Mouse (Mus musculus) cortical plate, adult 2 months (tissue): ENCODE measurements around the gene Xpo5. TPM values are rescaled to one million over a fixed set of nuclear protein-coding genes. Genes with fewer than 3 reads are reported as not detected.
A peak's percentile ranks its signal among the peaks of the same experiment; 100 is the strongest.

ENCODE experiments used
- H3K27ac ChIP-seq: fragments of 200-500 bp; 2 replicates; pipeline ENCODE4 v1.5.1; 2012; ENCODE audit warnings: low read length, control low read depth, inconsistent platforms; ENCODE audit not compliant: insufficient read depth
- H3K4me1 ChIP-seq: fragments of 200-500 bp; 2 replicates; pipeline ENCODE4 v1.6.1; 2011; ENCODE audit warnings: low read length; ENCODE audit not compliant: control insufficient read depth, insufficient read depth
- H3K4me3 ChIP-seq: fragments of 200-500 bp; 2 replicates; pipeline ENCODE4 v1.5.1; 2011; ENCODE audit warnings: mild to moderate bottlenecking, low read length, control low read depth; ENCODE audit not compliant: insufficient read depth
- CTCF ChIP-seq: fragments of 200-500 bp; IDR thresholded peaks from 2 replicates; pipeline ENCODE4 v1.5.1; 2011; ENCODE audit warnings: mild to moderate bottlenecking, control low read depth, low read length; ENCODE audit not compliant: insufficient read depth; ENCODE audit errors: extremely low read depth
- POLR2A ChIP-seq: fragments of 200-500 bp; IDR thresholded peaks from 2 replicates; pipeline ENCODE4 v1.6.1; 2011; ENCODE audit warnings: mild to moderate bottlenecking, low read length, control low read depth; ENCODE audit not compliant: insufficient read depth; ENCODE audit errors: extremely low read depth
- polyA plus RNA-seq: library from polyadenylated mRNA; depleted of rRNA; stranded (reverse); fragments of >200 nt; gene quantifications from 2 replicates; pipeline ENCODE4 v1.2.3, GENCODE M21; 2012; rRNA removed

The Xpo5 gene
- polyA plus RNA-seq: 40.2 and 41.5 TPM in 2 replicates

GRCm38 (mm10) chr17:46202421-46203071 lies at the start of gene Xpo5, which contains the start of gene Polh:
Xpo5 (plus strand) TSS chr17:46202782.
Polh (minus strand) TSS chr17:46202645.
- H3K4me1 ChIP-seq: no peaks in the 10 kb centered on the region; the same call in 1 of the 2 replicates
- TF ChIP-seq POLR2A: peak; percentile 74; the same call in 1 of the 2 replicates
- no peak for TF ChIP-seq CTCF
- no peak within 1 kb of the TSS for H3K27ac ChIP-seq
- peak within 1 kb of the TSS; percentile 97 for H3K4me3 ChIP-seq

- no peaks in the 10 kb centered on the region; the same call in 1 of the 2 replicates for H3K4me1 ChIP-seq
- peak; percentile 94 for TF ChIP-seq POLR2A
- TF ChIP-seq CTCF: no peak
- peak within 1 kb of the TSS; percentile 82 for H3K4me3 ChIP-seq
- no peak within 1 kb of the TSS for H3K27ac ChIP-seq
These were observed 49.5 kb upstream of the Xpo5 start, which contains the start of gene Mad2l1bp for GRCm38 (mm10) chr17:46152847-46153782. Mad2l1bp (minus strand) TSS chr17:46153553.

- H3K4me3 ChIP-seq: no peak overlapping the region
- no peak overlapping the region for H3K27ac ChIP-seq
- no peaks in the 10 kb centered on the region; the same call in 1 of the 2 replicates for H3K4me1 ChIP-seq
- no peak for TF ChIP-seq POLR2A
These were observed 48.2 kb upstream of the Xpo5 start for GRCm38 (mm10) chr17:46154336-46154735.

GRCm38 (mm10) chr17:46156680-46157079 lies 45.9 kb upstream of the Xpo5 start:
- no peak overlapping the region for H3K27ac ChIP-seq
- H3K4me3 ChIP-seq: no peak overlapping the region
- no peak for TF ChIP-seq CTCF
- H3K4me1 ChIP-seq: peaks cover 2% of the 10 kb centered on the region; the same call in 1 of the 2 replicates

- no peak overlapping the region for H3K27ac ChIP-seq
- TF ChIP-seq POLR2A (no peak), CTCF (no peak)
- no peak overlapping the region for H3K4me3 ChIP-seq
- H3K4me1 ChIP-seq: peaks cover 2% of the 10 kb centered on the region; the same call in 1 of the 2 replicates
These were observed 45.5 kb upstream of the Xpo5 start for GRCm38 (mm10) chr17:46157131-46157530.

GRCm38 (mm10) chr17:46159236-46159635 lies 43.3 kb upstream of the Xpo5 start:
- H3K27ac ChIP-seq: no peak overlapping the region

GRCm38 (mm10) chr17:46160090-46160662 lies 42.4 kb upstream of the Xpo5 start:
- H3K4me3 ChIP-seq: peak overlapping the region; percentile 46
- peaks cover 2% of the 10 kb centered on the region; the same call in 1 of the 2 replicates for H3K4me1 ChIP-seq
- H3K27ac ChIP-seq: peak overlapping the region; percentile 79
- TF ChIP-seq POLR2A (peak; percentile 58; the same call in 1 of the 2 replicates), CTCF (no peak)

More at GRCm38 (mm10) chr17:46159236-46159635, 43.3 kb upstream of the Xpo5 start:
- Histone ChIP-seq H3K4me1 (peaks cover 2% of the 10 kb centered on the region; the same call in 1 of the 2 replicates), H3K4me3 (no peak overlapping the region)
- TF ChIP-seq CTCF (no peak), POLR2A (no peak)

GRCm38 (mm10) chr17:46160686-46161085 lies 41.9 kb upstream of the Xpo5 start, which contains the start of gene Gtpbp2:
Gtpbp2 (plus strand) TSS chr17:46161032.
- peak within 1 kb of the TSS; percentile 79 for H3K27ac ChIP-seq
- H3K4me3 ChIP-seq: peak within 1 kb of the TSS; percentile 46
- H3K4me1 ChIP-seq: peaks cover 2% of the 10 kb centered on the region; the same call in 1 of the 2 replicates
- peak; percentile 95 for TF ChIP-seq POLR2A
- no peak for TF ChIP-seq CTCF

- peak overlapping the region; percentile 46 for H3K4me3 ChIP-seq
- H3K27ac ChIP-seq: no peak overlapping the region
- peaks cover 2% of the 10 kb centered on the region; the same call in 1 of the 2 replicates for H3K4me1 ChIP-seq
- TF ChIP-seq CTCF: no peak
- no peak for TF ChIP-seq POLR2A
These were observed 41.4 kb upstream of the Xpo5 start for GRCm38 (mm10) chr17:46161179-46161578.
